Mouse (Mus musculus) midbrain, embryonic 11.5 days (tissue): ENCODE results near the gene Hist1h3g. TPM values are rescaled to one million over a fixed set of nuclear protein-coding genes. Genes with fewer than 3 reads are reported as not detected.
A peak's percentile ranks its signal among the peaks of the same experiment; 100 is the strongest.

ENCODE experiments used
- ATAC-seq: fragments of 200-750 bp; cut with Nextera tagmentation; 2 replicates; pipeline ENCODE4 v1.8.0; 2017; ENCODE audit warnings: moderate TSS enrichment, moderate library complexity; ENCODE audit not compliant: low FRiP score
- DNase-seq: peaks from one replicate; pipeline ENCODE4 v3.0.0; 2015; ENCODE audit warnings: low spot score; ENCODE audit errors: missing footprints
- H3K27ac ChIP-seq: fragments of 300-500 bp; sonication (generic); 2 replicates; pipeline ENCODE4 v1.5.1; 2014; ENCODE audit warnings: low read depth, low read length
- H3K27me3 ChIP-seq: fragments of 300-500 bp; sonication (generic); 2 replicates; pipeline ENCODE4 v1.6.1; 2014; ENCODE audit warnings: mild to moderate bottlenecking, low read length, moderate library complexity, mixed read lengths; ENCODE audit not compliant: control insufficient read depth, insufficient read depth
- H3K36me3 ChIP-seq: fragments of 300-500 bp; sonication (generic); 2 replicates; pipeline ENCODE4 v1.6.1; 2014; ENCODE audit warnings: mild to moderate bottlenecking, low read length, moderate library complexity, mixed read lengths; ENCODE audit not compliant: control insufficient read depth, insufficient read depth
- H3K4me1 ChIP-seq: fragments of 300-500 bp; sonication (generic); 2 replicates; pipeline ENCODE4 v1.6.1; 2014; ENCODE audit warnings: low read length; ENCODE audit not compliant: control insufficient read depth, insufficient read depth
- H3K4me2 ChIP-seq: fragments of 300-500 bp; sonication (generic); 2 replicates; pipeline ENCODE4 v1.6.1; 2014; ENCODE audit warnings: mild to moderate bottlenecking, moderate library complexity
- H3K4me3 ChIP-seq: fragments of 300-500 bp; sonication (generic); 2 replicates; pipeline ENCODE4 v1.5.1; 2014; ENCODE audit warnings: low read depth, low read length
- H3K9ac ChIP-seq: fragments of 300-500 bp; sonication (generic); 2 replicates; pipeline ENCODE4 v1.6.1; 2014; ENCODE audit warnings: low read length
- H3K9me3 ChIP-seq: fragments of 300-500 bp; sonication (generic); 2 replicates; pipeline ENCODE4 v1.6.1; 2016; ENCODE audit warnings: low read length; ENCODE audit not compliant: control insufficient read depth
- WGBS: fragments of 180-500 bp; shearing (Covaris S2); extraction: QIAGEN DNeasy Blood & Tissue Kit; methylation state at CpG from one replicate; pipeline ENCODE4 v1.1.7; 2014; 5-methylcytosine and 5-hydroxymethylcytosine counted together
- polyA plus RNA-seq: library from polyadenylated mRNA; unstranded; fragments of >200 nt; fragmentation: Nextera tagmentation; extraction: Ambion mirVana; gene quantifications from 2 replicates; pipeline ENCODE4 v1.2.1, GENCODE M21; 2014

The Hist1h3g gene
- polyA plus RNA-seq, 1 experiment from 2014 or later = 4.0 TPM

- Histone ChIP-seq H3K9ac (no peak overlapping the region), H3K4me1 (peaks cover 3% of the 10 kb centered on the region; the same call in 1 of the 2 replicates), H3K27ac (no peak overlapping the region), H3K9me3 (no peaks in the 10 kb centered on the region), H3K27me3 (no peaks in the 10 kb centered on the region), H3K36me3 (no peaks in the 10 kb centered on the region), H3K4me3 (no peak overlapping the region), H3K4me2 (no peak overlapping the region)
- no peak for DNase-seq
- ATAC-seq = no peak
- WGBS = 3% methylated on average over 7 of the region's 7 CpGs
Measured at GRCm38 (mm10) chr13:23499943-23500342, 35.3 kb upstream of the Hist1h3g start.

GRCm38 (mm10) chr13:23500424-23501200 lies 34.6 kb upstream of the Hist1h3g start:
- ATAC-seq (peak; percentile 81), DNase-seq (peak; percentile 99)
- no peaks in the 10 kb centered on the region for H3K36me3 ChIP-seq
- no peaks in the 10 kb centered on the region for H3K9me3 ChIP-seq
- H3K9ac ChIP-seq = no peak overlapping the region
- WGBS = under 1% methylated on average over 17 of the region's 17 CpGs
- peak overlapping the region; percentile 31; the same call in 1 of the 2 replicates for H3K4me2 ChIP-seq
- no peaks in the 10 kb centered on the region for H3K27me3 ChIP-seq
- no peak overlapping the region for H3K27ac ChIP-seq
- H3K4me1 ChIP-seq = peaks cover 9% of the 10 kb centered on the region; the same call in 1 of the 2 replicates
- no peak overlapping the region for H3K4me3 ChIP-seq

- Histone ChIP-seq H3K4me2 (peak overlapping the region; percentile 31), H3K36me3 (no peaks in the 10 kb centered on the region), H3K9ac (no peak overlapping the region), H3K27ac (no peak overlapping the region), H3K9me3 (no peaks in the 10 kb centered on the region), H3K4me3 (no peak overlapping the region), H3K4me1 (peaks cover 13% of the 10 kb centered on the region; the same call in 1 of the 2 replicates), H3K27me3 (no peaks in the 10 kb centered on the region)
- 15% methylated on average over 5 of the region's 5 CpGs for WGBS
- DNase-seq (no peak), ATAC-seq (no peak)
Measured at GRCm38 (mm10) chr13:23501511-23501910, 33.7 kb upstream of the Hist1h3g start.

- Histone ChIP-seq H3K4me3 (no peak overlapping the region), H3K36me3 (no peaks in the 10 kb centered on the region), H3K9me3 (no peaks in the 10 kb centered on the region), H3K27ac (no peak overlapping the region), H3K4me2 (peak overlapping the region; percentile 31), H3K4me1 (peaks cover 13% of the 10 kb centered on the region; the same call in 1 of the 2 replicates), H3K27me3 (no peaks in the 10 kb centered on the region), H3K9ac (no peak overlapping the region)
- ATAC-seq (no peak), DNase-seq (no peak)
- 36% methylated on average over 9 of the region's 9 CpGs for WGBS
Measured at GRCm38 (mm10) chr13:23502031-23502567, 33.1 kb upstream of the Hist1h3g start.

GRCm38 (mm10) chr13:23502916-23503315 lies 32.3 kb upstream of the Hist1h3g start:
- H3K4me3 ChIP-seq = no peak overlapping the region
- DNase-seq = no peak
- H3K4me2 ChIP-seq = no peak overlapping the region
- H3K4me1 ChIP-seq = peaks cover 13% of the 10 kb centered on the region; the same call in 1 of the 2 replicates
- H3K9ac ChIP-seq = no peak overlapping the region
- peaks cover 2% of the 10 kb centered on the region; the same call in 1 of the 2 replicates for H3K27me3 ChIP-seq
- WGBS = 22% methylated on average over 4 of the region's 4 CpGs
- H3K27ac ChIP-seq = no peak overlapping the region
- H3K9me3 ChIP-seq = no peaks in the 10 kb centered on the region
- H3K36me3 ChIP-seq = no peaks in the 10 kb centered on the region
- ATAC-seq = no peak

GRCm38 (mm10) chr13:23503797-23504196 lies 31.4 kb upstream of the Hist1h3g start:
- ATAC-seq (no peak; the same call in 1 of the 2 replicates), DNase-seq (peak; percentile 98)
- under 1% methylated on average over 9 of the region's 9 CpGs for WGBS
- no peak overlapping the region for H3K27ac ChIP-seq
- no peak overlapping the region for H3K9ac ChIP-seq
- 0 out of 2 replicates have a peak overlapping the region, but pooled peaks have one; percentile 4 for H3K4me3 ChIP-seq
- H3K4me1 ChIP-seq = peaks cover 13% of the 10 kb centered on the region; the same call in 1 of the 2 replicates
- H3K36me3 ChIP-seq = no peaks in the 10 kb centered on the region
- 0 out of 2 replicates have a peak overlapping the region, but pooled peaks have one; percentile 18 for H3K4me2 ChIP-seq
- peaks cover 2% of the 10 kb centered on the region; the same call in 1 of the 2 replicates for H3K27me3 ChIP-seq
- no peaks in the 10 kb centered on the region for H3K9me3 ChIP-seq

GRCm38 (mm10) chr13:23505662-23506345 lies 29.4 kb upstream of the Hist1h3g start:
- Histone ChIP-seq H3K27me3 (peaks cover 2% of the 10 kb centered on the region; the same call in 1 of the 2 replicates), H3K4me1 (peaks cover 13% of the 10 kb centered on the region; the same call in 1 of the 2 replicates), H3K4me2 (peak overlapping the region; percentile 39), H3K9ac (peak overlapping the region; percentile 31), H3K4me3 (peak overlapping the region; percentile 30), H3K36me3 (no peaks in the 10 kb centered on the region), H3K27ac (no peak overlapping the region), H3K9me3 (no peaks in the 10 kb centered on the region)
- DNase-seq = peak; percentile 94
- 2% methylated on average over 14 of the region's 14 CpGs for WGBS
- ATAC-seq = peak; percentile 65; the same call in 1 of the 2 replicates

GRCm38 (mm10) chr13:23506351-23506750 lies 28.9 kb upstream of the Hist1h3g start:
- H3K9ac ChIP-seq = no peak overlapping the region
- H3K4me2 ChIP-seq = peak overlapping the region; percentile 39
- peak overlapping the region; percentile 30 for H3K4me3 ChIP-seq
- no peak overlapping the region for H3K27ac ChIP-seq
- ATAC-seq (peak; percentile 58; the same call in 1 of the 2 replicates), DNase-seq (peak; percentile 99)
- no peaks in the 10 kb centered on the region for H3K36me3 ChIP-seq
- no peaks in the 10 kb centered on the region for H3K9me3 ChIP-seq
- peaks cover 2% of the 10 kb centered on the region; the same call in 1 of the 2 replicates for H3K27me3 ChIP-seq
- H3K4me1 ChIP-seq = peaks cover 13% of the 10 kb centered on the region; the same call in 1 of the 2 replicates
- 0% methylated on average over 13 of the region's 13 CpGs for WGBS
